Mouse (Mus musculus) liver, embryonic 13.5 days (tissue): ENCODE results near the gene Nrde2. TPM values are rescaled to one million over a fixed set of nuclear protein-coding genes. Genes with fewer than 3 reads are reported as not detected.

Experiments used
- ATAC-seq: fragments of 200-750 bp; cut with Nextera tagmentation; 2 replicates; pipeline ENCODE4 v1.8.0; 2017; ENCODE audit warnings: low read depth, mild to moderate bottlenecking, moderate number of reproducible peaks, moderate library complexity
- DNase-seq: peaks from one replicate; pipeline ENCODE4 v3.0.0; 2022
- H3K27ac ChIP-seq: fragments of 300-500 bp; sonication (generic); 2 replicates; pipeline ENCODE4 v1.5.1; 2015; ENCODE audit warnings: moderate library complexity, mild to moderate bottlenecking, inconsistent platforms
- H3K27me3 ChIP-seq: fragments of 300-500 bp; sonication (generic); 2 replicates; pipeline ENCODE4 v1.6.1; 2015; ENCODE audit warnings: mild to moderate bottlenecking, inconsistent platforms
- H3K36me3 ChIP-seq: fragments of 300-500 bp; sonication (generic); 2 replicates; pipeline ENCODE4 v1.6.1; 2015; ENCODE audit warnings: mild to moderate bottlenecking, inconsistent platforms
- H3K4me1 ChIP-seq: fragments of 300-500 bp; sonication (generic); replicated peaks from 2 replicates; pipeline ENCODE4 v1.6.1; 2015; ENCODE audit warnings: inconsistent platforms
- H3K4me2 ChIP-seq: fragments of 300-500 bp; sonication (generic); 2 replicates; pipeline ENCODE4 v1.6.1; 2015; ENCODE audit warnings: inconsistent platforms, mild to moderate bottlenecking, moderate library complexity
- H3K4me3 ChIP-seq: fragments of 300-500 bp; sonication (generic); replicated peaks from 2 replicates; pipeline ENCODE4 v1.5.1; 2015; ENCODE audit warnings: mild to moderate bottlenecking, inconsistent platforms
- H3K9ac ChIP-seq: fragments of 300-500 bp; sonication (generic); 2 replicates; pipeline ENCODE4 v1.6.1; 2015; ENCODE audit warnings: mild to moderate bottlenecking, inconsistent platforms
- H3K9me3 ChIP-seq: fragments of 300-500 bp; sonication (generic); replicated peaks from 2 replicates; pipeline ENCODE4 v1.6.1; 2016; ENCODE audit warnings: inconsistent platforms
- WGBS: fragments of 180-500 bp; shearing (Covaris S2); methylation state at CpG from one replicate; pipeline ENCODE4 v1.1.7; 2015; ENCODE audit not compliant: insufficient replicate concordance; 5-methylcytosine and 5-hydroxymethylcytosine counted together
- polyA plus RNA-seq: library from polyadenylated mRNA; unstranded; fragments of >200 nt; fragmentation: Nextera tagmentation; extraction: Ambion mirVana; gene quantifications from 2 replicates; pipeline ENCODE4 v1.2.1, GENCODE M21; 2015

Gene Nrde2
- 6.4 and 8.0 TPM in 2 replicates for polyA plus RNA-seq

- no peaks in the 10 kb centered on the region for H3K9me3 ChIP-seq
- no peaks in the 10 kb centered on the region; the same call in 1 of the 2 replicates for H3K36me3 ChIP-seq
- H3K27me3 ChIP-seq = no peaks in the 10 kb centered on the region
- peak within 1 kb of the TSS; percentile 63 for H3K4me3 ChIP-seq
- peak within 1 kb of the TSS; percentile 52; the same call in 1 of the 2 replicates for H3K27ac ChIP-seq
- peaks cover 14% of the 10 kb centered on the region for H3K4me1 ChIP-seq
- peak within 1 kb of the TSS; percentile 61 for H3K9ac ChIP-seq
- ATAC-seq = peak; percentile 100
- peak; percentile 85 for DNase-seq
- under 1% methylated on average over 26 of the region's 26 CpGs for WGBS
- H3K4me2 ChIP-seq = peak within 1 kb of the TSS; percentile 65
Measured at GRCm38 (mm10) chr12:100159261-100159975, at the start of gene Nrde2. Gene Nrde2, minus strand, starts transcription at chr12:100159653.

GRCm38 (mm10) chr12:100206926-100207325 is 47.5 kb upstream of the Nrde2 start:
- H3K27ac ChIP-seq = no peak overlapping the region
- H3K4me1 ChIP-seq = peaks cover 56% of the 10 kb centered on the region
- H3K4me3 ChIP-seq = no peak overlapping the region
- H3K9ac ChIP-seq = no peak overlapping the region
- no peaks in the 10 kb centered on the region for H3K9me3 ChIP-seq
- DNase-seq (no peak), ATAC-seq (no peak)
- no peaks in the 10 kb centered on the region for H3K27me3 ChIP-seq
- peaks cover 69% of the 10 kb centered on the region for H3K36me3 ChIP-seq
- H3K4me2 ChIP-seq = no peak overlapping the region
- WGBS = 89% methylated on average over 5 of the region's 5 CpGs

GRCm38 (mm10) chr12:100206521-100206920 is 47.1 kb upstream of the Nrde2 start:
- Histone ChIP-seq H3K4me1 (peaks cover 55% of the 10 kb centered on the region), H3K9me3 (no peaks in the 10 kb centered on the region), H3K27ac (no peak overlapping the region), H3K4me2 (no peak overlapping the region), H3K27me3 (no peaks in the 10 kb centered on the region), H3K36me3 (peaks cover 69% of the 10 kb centered on the region), H3K4me3 (no peak overlapping the region), H3K9ac (no peak overlapping the region)
- DNase-seq (no peak), ATAC-seq (no peak)
- 77% methylated on average over 3 of the region's 3 CpGs for WGBS

- Histone ChIP-seq H3K27ac (no peak overlapping the region), H3K36me3 (peaks cover 69% of the 10 kb centered on the region), H3K4me2 (no peak overlapping the region), H3K9me3 (no peaks in the 10 kb centered on the region), H3K4me3 (no peak overlapping the region), H3K9ac (no peak overlapping the region), H3K27me3 (no peaks in the 10 kb centered on the region), H3K4me1 (peaks cover 51% of the 10 kb centered on the region)
- ATAC-seq (no peak), DNase-seq (no peak)
- WGBS = 90% methylated on average over 8 of the region's 8 CpGs
Measured at GRCm38 (mm10) chr12:100205156-100205555, 45.7 kb upstream of the Nrde2 start.

- H3K27me3 ChIP-seq = no peaks in the 10 kb centered on the region
- WGBS = 64% methylated on average over 3 of the region's 3 CpGs
- H3K27ac ChIP-seq = no peak overlapping the region
- no peak overlapping the region for H3K4me2 ChIP-seq
- H3K36me3 ChIP-seq = peaks cover 67% of the 10 kb centered on the region
- H3K4me1 ChIP-seq = peaks cover 41% of the 10 kb centered on the region
- H3K4me3 ChIP-seq = no peak overlapping the region
- H3K9me3 ChIP-seq = no peaks in the 10 kb centered on the region
- ATAC-seq = no peak
- DNase-seq = no peak
- H3K9ac ChIP-seq = no peak overlapping the region
Measured at GRCm38 (mm10) chr12:100203759-100204158, 44.3 kb upstream of the Nrde2 start.

GRCm38 (mm10) chr12:100201838-100202237 is 42.4 kb upstream of the Nrde2 start:
- Histone ChIP-seq H3K9me3 (no peaks in the 10 kb centered on the region), H3K27ac (no peak overlapping the region), H3K4me1 (peaks cover 36% of the 10 kb centered on the region), H3K4me2 (peak overlapping the region; percentile 99), H3K4me3 (peak overlapping the region; percentile 91), H3K36me3 (peaks cover 47% of the 10 kb centered on the region), H3K27me3 (no peaks in the 10 kb centered on the region), H3K9ac (peak overlapping the region; percentile 91)
- WGBS = 2% methylated on average over 13 of the region's 13 CpGs
- DNase-seq (peak; percentile 89), ATAC-seq (peak; percentile 34)

- no peaks in the 10 kb centered on the region for H3K9me3 ChIP-seq
- H3K27me3 ChIP-seq = no peaks in the 10 kb centered on the region
- peak overlapping the region; percentile 91 for H3K27ac ChIP-seq
- 7% methylated on average over 4 of the region's 4 CpGs for WGBS
- DNase-seq (no peak), ATAC-seq (no peak)
- H3K36me3 ChIP-seq = peaks cover 42% of the 10 kb centered on the region
- peak overlapping the region; percentile 91 for H3K9ac ChIP-seq
- peak overlapping the region; percentile 99 for H3K4me2 ChIP-seq
- peaks cover 36% of the 10 kb centered on the region for H3K4me1 ChIP-seq
- H3K4me3 ChIP-seq = peak overlapping the region; percentile 91
Measured at GRCm38 (mm10) chr12:100201363-100201711, 41.9 kb upstream of the Nrde2 start.

- Histone ChIP-seq H3K4me2 (peak overlapping the region; percentile 99), H3K4me3 (peak overlapping the region; percentile 91), H3K36me3 (peaks cover 37% of the 10 kb centered on the region), H3K9me3 (no peaks in the 10 kb centered on the region), H3K27me3 (no peaks in the 10 kb centered on the region), H3K9ac (peak overlapping the region; percentile 91), H3K4me1 (peaks cover 36% of the 10 kb centered on the region), H3K27ac (peak overlapping the region; percentile 91)
- DNase-seq = peak; percentile 54
- peak; percentile 37 for ATAC-seq
- WGBS = 2% methylated on average over 29 of the region's 29 CpGs
Measured at GRCm38 (mm10) chr12:100200645-100201362, 41.4 kb upstream of the Nrde2 start.

GRCm38 (mm10) chr12:100199891-100200644 is 40.6 kb upstream of the Nrde2 start:
- Histone ChIP-seq H3K4me1 (peaks cover 36% of the 10 kb centered on the region), H3K9ac (peak overlapping the region; percentile 91), H3K4me2 (peak overlapping the region; percentile 99), H3K36me3 (peaks cover 30% of the 10 kb centered on the region), H3K27ac (peak overlapping the region; percentile 91), H3K9me3 (no peaks in the 10 kb centered on the region), H3K27me3 (no peaks in the 10 kb centered on the region), H3K4me3 (peak overlapping the region; percentile 91)
- peak; percentile 82 for ATAC-seq
- peak; percentile 61 for DNase-seq
- WGBS = under 1% methylated on average over 72 of the region's 86 CpGs

- DNase-seq = peak; percentile 89
- WGBS = under 1% methylated on average over 58 of the region's 58 CpGs
Measured at GRCm38 (mm10) chr12:100198967-100199660, 39.7 kb upstream of the Nrde2 start, which contains the start of gene Calm1. Gene Calm1, plus strand, starts transcription at chr12:100199435.

More at GRCm38 (mm10) chr12:100198967-100199660, 39.7 kb upstream of the Nrde2 start, which contains the start of gene Calm1:
- Histone ChIP-seq H3K27ac (peak within 1 kb of the TSS; percentile 91), H3K36me3 (peaks cover 20% of the 10 kb centered on the region), H3K27me3 (no peaks in the 10 kb centered on the region), H3K9ac (peak within 1 kb of the TSS; percentile 91), H3K4me3 (peak within 1 kb of the TSS; percentile 91), H3K4me1 (peaks cover 40% of the 10 kb centered on the region), H3K4me2 (peak within 1 kb of the TSS; percentile 99), H3K9me3 (no peaks in the 10 kb centered on the region)
- peak; percentile 76 for ATAC-seq
